Mouse (Mus musculus) c-Kit-positive CD71-positive TER-119-negative erythroid progenitor cells, embryonic 14.5 days (primary cell): ENCODE data around the gene Anapc16.
A peak's percentile ranks its signal among the peaks of the same experiment; 100 is the strongest.

Experiments
- DNase-seq: peaks from one replicate; pipeline ENCODE4 v3.0.0-alpha.2; 2013; ENCODE audit warnings: low read depth

The Anapc16 gene

DNA sequence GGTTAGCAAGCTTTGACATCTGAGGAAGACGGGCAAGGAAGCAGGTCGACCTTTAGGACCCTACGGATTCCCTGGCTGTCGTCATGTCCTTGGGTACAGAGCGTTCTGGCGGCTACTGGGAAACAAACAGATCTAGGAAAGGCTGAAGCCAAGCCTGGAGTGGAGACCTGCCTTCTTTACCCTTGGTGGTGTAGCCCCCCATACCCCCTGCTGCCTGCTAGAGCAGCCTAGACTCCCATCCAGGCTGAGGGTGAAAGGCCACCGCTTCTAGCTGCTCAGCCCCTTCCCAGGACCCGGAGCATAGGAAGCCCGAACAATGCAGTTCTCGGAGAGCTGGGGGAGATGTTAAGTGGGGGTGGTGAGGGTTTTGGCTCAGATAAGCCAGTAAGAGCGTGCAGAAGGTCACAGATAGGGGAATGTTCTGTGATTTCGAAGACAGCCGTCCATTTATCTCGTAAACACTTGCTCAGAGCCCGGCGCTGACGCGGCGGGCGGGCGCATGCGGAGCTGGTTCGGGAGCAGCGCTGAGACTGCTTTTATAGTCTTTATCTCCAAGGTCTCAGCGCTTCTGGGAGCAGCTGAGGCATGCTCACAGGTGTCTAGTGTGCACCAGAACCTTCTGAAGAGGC is 33.0 kb downstream of the Anapc16 start:
- peak; percentile 75 for DNase-seq

DNA sequence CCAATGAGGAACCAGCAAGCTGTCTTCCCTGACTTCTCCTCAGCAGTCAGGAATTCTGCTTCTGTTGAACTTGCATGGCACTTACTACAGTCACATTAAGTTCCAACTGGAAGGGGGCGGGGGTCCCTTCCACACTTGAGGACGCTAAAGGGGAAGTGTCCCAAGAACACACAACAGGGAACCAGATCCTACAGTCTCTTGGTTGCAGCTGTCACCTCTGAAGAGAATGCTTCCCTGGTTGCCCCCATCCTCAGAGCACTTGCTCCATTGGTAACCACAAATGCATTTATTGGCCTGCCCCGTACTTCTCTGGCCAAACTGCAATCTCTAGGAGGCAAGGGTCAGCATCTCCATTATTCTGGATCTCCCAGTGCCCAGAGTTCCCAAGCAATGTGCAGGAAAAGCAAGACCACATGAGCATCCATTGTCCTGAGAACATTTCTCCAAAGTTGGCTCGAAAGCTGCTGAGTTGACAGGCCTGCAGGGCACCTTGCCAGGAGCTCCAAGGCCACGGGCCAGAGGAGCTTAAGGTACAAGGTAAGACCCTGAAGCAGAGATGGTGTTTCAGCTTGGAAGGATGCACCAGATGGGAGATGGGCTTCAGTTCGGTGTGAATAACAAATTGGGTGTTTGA is 35.5 kb downstream of the Anapc16 start:
- no peak for DNase-seq

GRCm38 (mm10) chr10:59966743-59967142 is 36.2 kb downstream of the Anapc16 start:
- no peak for DNase-seq

DNA sequence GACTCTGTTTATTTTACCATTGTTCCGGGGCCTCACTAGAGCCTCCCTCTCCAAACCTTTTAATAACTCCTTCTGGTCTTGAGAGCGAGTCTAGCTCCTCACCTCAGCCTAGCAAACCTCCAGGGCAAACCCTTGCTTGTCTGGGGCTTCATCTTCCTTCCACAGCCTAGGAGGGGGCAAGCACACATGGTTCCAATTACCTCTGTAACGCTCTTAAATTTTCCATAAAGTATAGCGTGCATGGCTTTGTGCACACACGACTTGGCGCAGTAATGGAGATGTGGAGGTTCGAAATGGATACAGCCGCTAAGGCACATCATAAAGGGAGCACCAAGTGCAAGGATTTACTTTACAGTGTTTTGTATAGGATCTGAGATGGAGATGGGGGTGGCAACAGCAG is 37.1 kb downstream of the Anapc16 start:
- DNase-seq: no peak

DNA sequence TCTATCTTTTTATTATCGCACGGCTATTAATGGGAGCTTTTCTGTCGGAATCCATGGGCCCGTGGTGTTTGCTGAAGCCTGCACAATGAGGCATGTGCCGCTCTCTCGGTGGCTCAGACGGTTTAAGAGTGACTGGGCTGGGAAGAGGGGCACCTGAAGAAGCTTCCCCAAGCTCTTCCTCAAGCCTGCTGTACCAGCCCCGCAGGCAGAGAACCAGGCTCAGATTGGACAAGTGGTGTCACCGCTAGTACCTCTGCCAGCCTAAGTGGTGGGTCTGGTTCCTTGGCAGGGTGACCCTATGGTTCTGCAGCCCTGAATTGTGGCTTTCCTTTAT is 37.6 kb downstream of the Anapc16 start:
- DNase-seq: no peak

- no peak for DNase-seq
These were observed 38.2 kb downstream of the Anapc16 start for GRCm38 (mm10) chr10:59964504-59965361.

GRCm38 (mm10) chr10:59963609-59964008 is 39.3 kb downstream of the Anapc16 start:
- DNase-seq: no peak

- DNase-seq: no peak
These were observed 43.4 kb downstream of the Anapc16 start for GRCm38 (mm10) chr10:59959517-59959916.

- DNase-seq: no peak
These were observed 44.5 kb downstream of the Anapc16 start for GRCm38 (mm10) chr10:59958458-59958857.

DNA sequence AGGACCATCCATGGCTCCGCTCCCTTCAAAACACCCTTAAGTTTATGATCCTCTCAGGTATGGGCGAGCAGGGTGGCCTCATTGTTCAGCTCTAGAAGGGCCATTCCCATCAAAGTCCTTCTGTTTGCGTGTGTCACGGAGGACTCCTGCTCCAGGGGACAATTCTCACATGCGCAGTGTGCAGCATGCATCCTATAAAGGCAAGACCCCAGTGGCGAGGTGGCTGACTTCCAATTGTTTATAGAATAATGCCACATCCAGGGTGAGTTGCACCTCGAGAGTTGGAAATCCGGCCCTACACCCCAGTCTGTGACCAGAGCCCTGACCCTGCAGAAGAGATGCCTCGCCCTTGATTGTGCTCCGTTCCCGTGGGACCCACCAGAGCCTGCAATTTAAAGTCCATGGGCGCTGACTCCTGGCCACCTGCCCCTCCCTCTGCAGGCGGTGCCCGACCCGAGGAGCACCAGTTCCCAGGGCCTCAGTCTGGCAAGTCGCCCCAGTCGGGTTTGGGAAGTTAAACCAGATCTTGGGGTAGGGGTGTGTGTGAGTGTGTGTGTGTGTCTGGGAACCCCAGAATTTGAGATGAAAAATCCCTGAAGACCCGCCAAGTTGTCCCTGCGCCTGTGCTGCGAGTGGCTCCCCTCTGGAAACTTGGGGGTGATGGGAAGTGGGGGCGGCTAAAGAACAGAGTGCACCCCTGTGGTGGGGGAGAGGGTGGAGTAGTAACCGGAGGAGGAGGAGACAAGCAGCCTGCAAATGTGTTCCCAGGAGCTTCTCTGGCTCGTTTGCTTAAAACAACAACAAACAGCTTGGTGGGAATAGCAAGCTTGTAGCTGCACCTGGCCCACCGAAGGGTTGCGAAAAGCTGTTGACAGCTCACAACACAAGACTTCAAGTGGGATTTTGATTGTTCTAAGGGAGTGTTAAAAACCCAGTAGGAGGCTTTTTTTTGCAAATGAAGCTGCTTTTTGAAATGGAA is 45.5 kb downstream of the Anapc16 start:
- DNase-seq: no peak

- no peak for DNase-seq
These were observed 46.3 kb downstream of the Anapc16 start for GRCm38 (mm10) chr10:59956681-59957080.

- no peak for DNase-seq
These were observed 49.3 kb downstream of the Anapc16 start for GRCm38 (mm10) chr10:59953564-59954039.

GRCm38 (mm10) chr10:59952781-59953563 is 50.0 kb downstream of the Anapc16 start:
- no peak for DNase-seq

DNA sequence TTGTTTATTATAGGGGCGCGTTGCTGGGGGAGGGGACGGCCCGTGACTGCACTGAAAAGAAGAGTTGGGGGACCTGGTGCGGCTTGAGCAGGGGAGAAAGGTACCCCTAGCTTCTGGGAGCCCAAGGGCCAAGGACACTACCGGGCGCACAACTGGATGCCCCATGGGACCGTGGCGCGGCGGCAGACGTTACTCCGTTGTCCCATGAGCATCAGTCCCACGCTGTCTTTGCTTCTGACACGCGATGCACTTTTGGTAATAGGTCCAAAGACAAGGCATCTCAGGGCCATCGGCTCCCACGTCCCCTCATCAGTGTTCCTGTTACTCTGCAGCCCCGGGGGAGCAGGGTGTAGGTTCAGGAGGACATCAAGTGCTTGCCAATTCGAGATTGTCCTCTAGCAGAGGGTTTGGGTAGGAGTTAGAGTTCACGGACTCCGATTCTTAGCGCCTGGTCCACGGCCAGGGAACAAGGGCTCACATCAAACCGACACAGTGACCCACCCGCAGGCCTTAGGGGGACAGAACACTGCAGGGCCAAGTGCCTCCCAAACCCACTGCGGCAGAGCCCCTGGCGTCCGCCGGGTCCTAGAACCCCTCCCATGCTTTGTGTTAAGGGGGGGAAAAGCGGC is 50.7 kb downstream of the Anapc16 start:
- no peak for DNase-seq

- DNase-seq: peak; percentile 96
These were observed 51.5 kb downstream of the Anapc16 start, which contains the start of gene Ddit4 for GRCm38 (mm10) chr10:59951211-59952151. Ddit4 (minus strand) TSS chr10:59951834.

- no peak for DNase-seq
These were observed 52.2 kb downstream of the Anapc16 start for GRCm38 (mm10) chr10:59950716-59951191.

DNA sequence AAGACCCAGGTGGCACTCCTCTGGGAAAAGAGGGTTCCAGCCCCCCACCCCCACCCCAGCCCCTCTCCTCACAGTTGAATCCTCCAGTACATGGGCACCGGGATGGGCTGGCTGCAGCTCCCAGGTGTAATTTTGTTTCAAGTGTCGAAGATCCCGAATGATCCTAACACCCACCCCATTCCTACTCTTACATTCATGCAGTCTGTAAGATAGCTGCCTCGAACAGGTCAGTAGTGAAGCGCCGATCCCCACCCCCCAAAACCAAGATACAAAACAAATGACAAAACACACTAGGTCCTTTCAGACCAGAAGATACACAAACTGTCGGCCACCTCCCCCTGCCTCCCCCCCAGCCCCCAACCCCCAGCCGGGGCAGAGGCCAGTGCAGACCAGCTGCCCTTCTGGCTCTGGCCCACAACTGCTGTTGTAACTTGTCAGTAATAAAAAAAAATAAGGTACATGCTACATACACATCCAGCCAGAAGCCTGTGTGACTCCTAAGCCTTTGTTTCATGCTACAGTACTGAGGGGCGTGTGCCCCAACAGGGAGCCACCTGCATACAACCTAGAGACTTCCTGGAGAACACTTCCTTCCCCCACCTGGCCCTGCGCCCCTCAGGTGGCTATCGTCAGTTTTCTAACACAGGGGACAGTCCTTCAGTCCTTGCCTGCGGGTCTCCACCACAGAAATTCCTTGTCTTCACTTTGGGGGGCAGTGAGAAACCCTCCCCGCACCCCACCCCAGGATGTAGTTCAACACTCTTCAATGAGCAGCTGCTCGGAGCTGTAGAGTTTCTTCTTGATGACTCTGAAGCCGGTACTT is 52.9 kb downstream of the Anapc16 start:
- DNase-seq: no peak

DNA sequence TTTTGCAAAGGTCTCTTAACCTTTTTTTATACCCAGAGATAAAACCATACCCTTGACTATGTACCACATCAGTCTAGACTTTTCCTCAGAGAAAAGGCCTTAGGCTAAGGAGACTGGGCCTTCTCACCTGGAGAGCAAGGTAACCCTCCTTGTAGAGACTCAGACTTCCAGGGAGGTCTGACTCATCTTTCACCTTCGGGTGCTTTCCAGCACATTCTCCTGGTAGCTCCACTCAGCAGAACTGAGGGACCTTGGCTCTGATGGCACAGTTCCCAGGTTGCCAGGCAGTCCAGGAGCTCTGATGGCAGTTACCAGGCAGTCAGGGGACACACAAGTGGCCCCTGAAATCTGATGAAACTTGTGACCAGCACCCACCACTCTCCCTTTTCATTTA is 53.7 kb downstream of the Anapc16 start:
- DNase-seq: no peak
